Comparison of ENCODE assay signal across 27 mouse cellular contexts in genomic region chr1:89271743-89272142, GRCm38 (mm10).
A peak's percentile ranks its signal among the peaks of the same experiment; 100 is the strongest.
DNase-seq lines count a peak whose midpoint lies in the region.
"Had no signal": no experiment of that assay in that cellular context is flagged by ENCODE, and none has a peak within 500 bp of the region (broad histone marks: within the 10 kb centered on the region; RNA-seq: fewer than 3 reads in every experiment).

No protein-coding gene starts in this region.

- no peaks in the 10 kb centered on the region for H3K4me1 ChIP-seq in heart, embryonic 10.5 days
- H3K4me1 ChIP-seq: embryonic facial prominence, embryonic 10.5 days; forebrain, embryonic 12.5 days; heart, embryonic 12.5 days; heart, embryonic 15.5 days had no signal

- H3K27me3 ChIP-seq in heart, embryonic 10.5 days (ENCODE audit: insufficient read depth, poor library complexity, severe bottlenecking) = peaks cover 5% of the 10 kb centered on the region; the same call in 1 of the 2 replicates
- H3K27me3 ChIP-seq: embryonic facial prominence, embryonic 13.5 days; forebrain, embryonic 12.5 days; heart, embryonic 15.5 days had no signal

- H3K9me3 ChIP-seq in heart, embryonic 10.5 days = no peaks in the 10 kb centered on the region
- H3K9me3 ChIP-seq: embryonic facial prominence, embryonic 10.5 days; embryonic facial prominence, embryonic 13.5 days; forebrain, embryonic 12.5 days; heart, embryonic 12.5 days; heart, embryonic 15.5 days had no signal

- 67% methylated on average over 8 of the region's 8 CpGs for WGBS in heart, embryonic 10.5 days

- no peaks in the 10 kb centered on the region for H3K36me3 ChIP-seq in heart, embryonic 10.5 days
- H3K36me3 ChIP-seq: embryonic facial prominence, embryonic 10.5 days; embryonic facial prominence, embryonic 13.5 days; forebrain, embryonic 12.5 days; heart, embryonic 12.5 days; heart, embryonic 15.5 days had no signal

- peak; percentile 35 for DNase-seq in adrenal gland, adult 2 months
- DNase-seq in adrenal gland, postnatal 4 days (ENCODE audit: low spot score in 2 of 2) = no peak
- peak; percentile 67 for DNase-seq in heart, embryonic 10.5 days (ENCODE audit: low spot score)
- no peak for DNase-seq in heart, postnatal 4 days
- peak; percentile 3 for DNase-seq in induced T-regulatory cell, adult 2 months (ENCODE audit: low read depth)
- DNase-seq in gastrocnemius, postnatal 25 days = no peak
- no peak for DNase-seq in testis, postnatal 14 days (ENCODE audit: low spot score)
- DNase-seq: adrenal gland, postnatal 10 days; adrenal gland, postnatal 36 days; B cell, adult 2 months; cerebellum, adult 11-12 months; cerebellum, adult 8-10 months; cerebellum, postnatal 10 days; cerebellum, postnatal 36 days; embryo, embryonic 11 days; gastrocnemius, adult 2 months; gastrocnemius, postnatal 14 days; heart, adult 2 months; heart, postnatal 36 days had no signal

- no peak overlapping the region for H3K27ac ChIP-seq in heart, embryonic 10.5 days
- H3K27ac ChIP-seq: embryonic facial prominence, embryonic 10.5 days; embryonic facial prominence, embryonic 13.5 days; forebrain, embryonic 12.5 days; gastrocnemius, adult 2 months; heart, adult 2 months; heart, embryonic 15.5 days; hindbrain, embryonic 14.5 days; hindbrain, postnatal 0 days had no signal

- no peak overlapping the region for H3K4me3 ChIP-seq in heart, embryonic 10.5 days
- H3K4me3 ChIP-seq: embryonic facial prominence, embryonic 10.5 days; embryonic facial prominence, embryonic 13.5 days; erythroblast, embryonic 14.5 days; forebrain, embryonic 12.5 days; gastrocnemius, adult 2 months; heart, adult 2 months; heart, embryonic 12.5 days; heart, embryonic 15.5 days had no signal

Comparison
In these comparisons a context has a peak if more than half of its experiments do, and no peak if none do; other contexts are left out.
1. DNase-seq: peak in adrenal gland, adult 2 months (single experiment), heart, embryonic 10.5 days (single experiment) and induced T-regulatory cell, adult 2 months (single experiment); none in adrenal gland, postnatal 4 days (0 of 2), heart, postnatal 4 days (single experiment), gastrocnemius, postnatal 25 days (single experiment) and testis, postnatal 14 days (single experiment).